Mouse (Mus musculus) erythroblast, embryonic 14.5 days (primary cell): ENCODE data around the gene Obsl1. TPM values are rescaled to one million over a fixed set of nuclear protein-coding genes. Genes with fewer than 3 reads are reported as not detected.

Source experiments
- H3K27me3 ChIP-seq: 2 replicates; pipeline ENCODE4 v1.6.1; 2012; ENCODE audit warnings: inconsistent platforms; ENCODE audit not compliant: control insufficient read depth
- H3K36me3 ChIP-seq: 2 replicates; pipeline ENCODE4 v1.6.1; 2012; ENCODE audit warnings: mild to moderate bottlenecking, inconsistent platforms; ENCODE audit not compliant: control insufficient read depth
- H3K4me1 ChIP-seq: 2 replicates; pipeline ENCODE4 v1.6.1; 2012; ENCODE audit warnings: inconsistent platforms; ENCODE audit not compliant: control insufficient read depth
- H3K4me3 ChIP-seq: replicated peaks from 2 replicates; pipeline ENCODE3; 2012; ENCODE audit warnings: moderate library complexity, mild to moderate bottlenecking, inconsistent platforms
- H3K9me3 ChIP-seq: 2 replicates; pipeline ENCODE4 v1.6.1; 2012; ENCODE audit warnings: low read length, inconsistent platforms, mixed read lengths; ENCODE audit not compliant: control insufficient read depth
- GATA1 ChIP-seq: IDR thresholded peaks from 2 replicates; pipeline ENCODE4 v1.6.1; 2012; ENCODE audit warnings: low read length, inconsistent platforms, mixed read lengths
- TAL1 ChIP-seq: IDR thresholded peaks from 3 replicates; pipeline ENCODE4 v1.6.1; 2012; ENCODE audit warnings: low read length, inconsistent platforms, mixed read lengths
- polyA plus RNA-seq: library from polyadenylated mRNA; stranded (reverse); fragments of >175 nt; gene quantifications from 2 replicates; pipeline ENCODE4 v1.2.3, GENCODE M21; 2012

The Obsl1 gene
- polyA plus RNA-seq, 1 experiment = 0.12 TPM

DNA sequence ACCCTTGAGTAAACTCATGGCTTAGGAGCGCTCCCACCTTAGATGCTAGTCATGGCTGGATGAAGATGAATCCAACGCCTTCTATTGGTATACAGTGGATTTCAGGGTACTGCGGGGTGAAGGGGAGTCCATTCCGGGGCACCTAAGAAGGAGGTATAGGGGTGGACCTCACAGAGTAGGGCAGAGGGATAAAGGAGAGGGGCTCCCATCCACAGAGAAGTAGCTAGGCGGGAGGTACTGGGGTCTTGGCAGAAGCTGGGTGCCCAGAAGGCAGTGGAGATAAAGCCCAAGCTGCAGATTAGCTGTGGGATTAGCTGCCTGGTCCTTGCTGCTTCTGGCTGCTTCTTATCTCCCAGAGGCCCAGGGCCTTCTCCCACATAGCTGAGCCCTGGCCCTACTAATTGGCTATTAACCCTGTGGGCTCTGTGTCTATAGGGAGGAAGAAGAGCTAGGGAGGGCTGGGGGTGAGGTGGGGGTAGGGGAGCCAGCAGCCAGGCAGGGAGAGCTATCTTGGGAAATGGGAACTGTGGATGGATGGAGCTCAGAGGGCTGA lies 42.5 kb downstream of the Obsl1 start:
- Histone ChIP-seq H3K9me3 (peaks cover 3% of the 10 kb centered on the region; the same call in 1 of the 2 replicates), H3K36me3 (no peaks in the 10 kb centered on the region; the same call in 1 of the 2 replicates), H3K4me1 (peaks cover 53% of the 10 kb centered on the region), H3K27me3 (peaks cover 50% of the 10 kb centered on the region), H3K4me3 (peak overlapping the region; percentile 8)
- peak; percentile 24; the same call in 1 of the 3 replicates for TF ChIP-seq TAL1
- TF ChIP-seq GATA1 = peak; percentile 69

DNA sequence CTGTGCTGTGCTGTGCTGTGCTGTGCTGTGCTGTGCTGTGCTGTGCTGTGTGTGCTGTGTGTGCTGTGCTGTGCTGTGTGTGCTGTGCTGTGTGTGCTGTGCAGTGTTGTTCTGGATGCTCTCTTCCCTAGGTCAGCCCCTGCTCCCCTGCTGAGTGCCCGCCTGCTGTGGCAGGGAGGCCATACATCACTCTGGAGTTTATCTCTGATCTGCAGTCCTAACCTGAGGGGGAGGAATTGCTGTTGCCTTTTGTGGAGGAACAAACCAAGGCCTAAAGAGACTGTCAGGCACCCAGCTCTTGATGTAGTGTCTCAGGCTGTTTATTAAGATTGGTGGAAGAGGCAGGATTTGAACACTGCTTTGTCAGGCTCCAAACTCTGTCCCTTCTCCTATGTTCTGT lies 43.6 kb downstream of the Obsl1 start:
- Histone ChIP-seq H3K4me1 (peaks cover 64% of the 10 kb centered on the region), H3K27me3 (peaks cover 56% of the 10 kb centered on the region)
- TF ChIP-seq GATA1 (no peak), TAL1 (no peak)

DNA sequence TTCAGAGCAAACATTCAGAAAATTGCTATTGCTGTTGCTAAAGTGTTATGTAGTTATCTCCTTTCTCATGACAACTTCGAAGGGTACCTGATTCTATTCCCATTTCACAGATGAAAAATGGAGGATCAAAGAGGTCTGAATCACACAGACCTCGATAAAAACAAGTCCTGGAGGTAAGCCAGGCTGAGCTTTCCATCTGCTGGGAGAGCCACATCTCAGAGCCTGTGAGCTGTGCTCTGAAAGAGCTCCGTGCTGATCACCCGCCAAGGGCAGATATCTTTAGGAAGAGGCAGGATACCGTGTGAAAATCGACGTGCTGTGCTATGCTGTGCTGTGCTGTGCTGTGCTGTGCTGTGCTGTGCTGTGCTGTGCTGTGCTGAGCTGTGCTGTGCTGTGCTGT lies 46.0 kb downstream of the Obsl1 start:
- TF ChIP-seq TAL1 (no peak), GATA1 (no peak)
- Histone ChIP-seq H3K4me3 (no peak overlapping the region), H3K9me3 (peaks cover 3% of the 10 kb centered on the region; the same call in 1 of the 2 replicates), H3K27me3 (peaks cover 65% of the 10 kb centered on the region), H3K36me3 (no peaks in the 10 kb centered on the region; the same call in 1 of the 2 replicates), H3K4me1 (peaks cover 67% of the 10 kb centered on the region)

More for the DNA sequence above, 43.6 kb downstream of the Obsl1 start:
- Histone ChIP-seq H3K9me3 (peaks cover 3% of the 10 kb centered on the region; the same call in 1 of the 2 replicates), H3K4me3 (no peak overlapping the region), H3K36me3 (no peaks in the 10 kb centered on the region; the same call in 1 of the 2 replicates)

DNA sequence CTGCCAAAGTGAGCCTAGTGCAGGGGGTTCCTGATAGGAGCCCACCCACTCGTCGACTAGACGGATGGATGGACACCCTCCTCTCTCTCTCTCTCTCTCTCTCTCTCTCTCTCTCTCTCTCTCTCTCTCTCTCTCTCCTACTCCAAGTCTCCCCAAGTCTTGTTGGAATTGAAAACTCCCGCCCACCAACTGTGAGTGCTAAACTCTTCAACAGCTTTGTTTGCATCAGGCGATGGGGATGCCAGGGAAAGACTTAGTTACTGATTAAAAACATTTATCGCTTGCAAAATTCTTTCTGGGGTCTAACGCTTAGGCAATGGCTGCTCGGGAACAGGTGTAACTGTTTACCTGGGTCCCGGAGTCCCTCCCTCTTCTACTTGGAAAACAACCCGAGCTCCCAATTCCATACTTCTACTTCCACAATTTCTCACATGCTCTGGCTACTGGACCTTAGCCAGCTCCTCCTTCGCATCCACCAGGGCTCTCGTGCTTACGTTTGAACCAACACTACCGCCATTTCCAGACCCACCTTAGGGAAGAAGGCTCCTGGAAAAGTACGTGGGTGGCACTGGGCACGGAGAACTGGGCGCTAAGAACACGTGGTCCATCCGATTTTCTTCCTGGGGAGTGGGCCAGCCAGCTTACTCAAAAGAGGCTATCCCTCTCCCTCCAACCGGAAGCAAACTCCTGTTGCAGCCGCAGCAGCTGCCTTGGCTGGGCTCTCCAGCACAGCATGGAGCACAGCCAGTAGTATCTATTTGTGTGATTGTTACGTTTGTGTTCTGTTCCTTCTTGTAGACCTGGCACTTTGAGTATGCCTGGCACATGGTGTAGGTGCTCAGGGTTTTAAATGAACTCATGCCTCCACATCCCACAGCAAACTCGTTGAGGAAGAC lies 47.2 kb downstream of the Obsl1 start:
- peaks cover 54% of the 10 kb centered on the region for H3K4me1 ChIP-seq
- H3K36me3 ChIP-seq = no peaks in the 10 kb centered on the region; the same call in 1 of the 2 replicates
- TF ChIP-seq TAL1 = no peak
- TF ChIP-seq GATA1 = no peak
- H3K4me3 ChIP-seq = peak overlapping the region; percentile 23
- H3K27me3 ChIP-seq = peaks cover 74% of the 10 kb centered on the region
- peaks cover 3% of the 10 kb centered on the region; the same call in 1 of the 2 replicates for H3K9me3 ChIP-seq

- TF ChIP-seq GATA1 = no peak
- no peak for TF ChIP-seq TAL1
- Histone ChIP-seq H3K4me3 (peak overlapping the region; percentile 23), H3K27me3 (peaks cover 83% of the 10 kb centered on the region), H3K9me3 (peaks cover 3% of the 10 kb centered on the region; the same call in 1 of the 2 replicates), H3K36me3 (no peaks in the 10 kb centered on the region; the same call in 1 of the 2 replicates), H3K4me1 (peaks cover 46% of the 10 kb centered on the region)
Observed at GRCm38 (mm10) chr1:75458025-75458788, 48.0 kb downstream of the Obsl1 start.

- Histone ChIP-seq H3K4me3 (no peak overlapping the region), H3K36me3 (no peaks in the 10 kb centered on the region; the same call in 1 of the 2 replicates), H3K27me3 (peaks cover 88% of the 10 kb centered on the region), H3K4me1 (peaks cover 40% of the 10 kb centered on the region), H3K9me3 (peaks cover 3% of the 10 kb centered on the region; the same call in 1 of the 2 replicates)
- no peak for TF ChIP-seq TAL1
- no peak for TF ChIP-seq GATA1
Observed at GRCm38 (mm10) chr1:75457710-75458024, 48.6 kb downstream of the Obsl1 start.

GRCm38 (mm10) chr1:75456746-75457564 lies 49.3 kb downstream of the Obsl1 start:
- Histone ChIP-seq H3K36me3 (no peaks in the 10 kb centered on the region; the same call in 1 of the 2 replicates), H3K9me3 (peaks cover 3% of the 10 kb centered on the region; the same call in 1 of the 2 replicates), H3K4me1 (peaks cover 33% of the 10 kb centered on the region), H3K4me3 (no peak overlapping the region), H3K27me3 (peaks cover 95% of the 10 kb centered on the region)
- TF ChIP-seq GATA1 (no peak), TAL1 (no peak)

GRCm38 (mm10) chr1:75455948-75456347 lies 50.3 kb downstream of the Obsl1 start:
- TF ChIP-seq GATA1 = no peak
- TF ChIP-seq TAL1 = no peak
- no peaks in the 10 kb centered on the region for H3K36me3 ChIP-seq
- H3K4me1 ChIP-seq = peaks cover 31% of the 10 kb centered on the region
- H3K9me3 ChIP-seq = no peaks in the 10 kb centered on the region; the same call in 1 of the 2 replicates
- H3K27me3 ChIP-seq = peaks cover 98% of the 10 kb centered on the region
- H3K4me3 ChIP-seq = no peak overlapping the region
